Mouse (Mus musculus): ENCODE results near the gene Krt19. TPM values are rescaled to one million over a fixed set of nuclear protein-coding genes. Genes with fewer than 3 reads are reported as not detected.

Gene Krt19
- polyA plus RNA-seq, 1 experiment = 2,324 TPM

DNA sequence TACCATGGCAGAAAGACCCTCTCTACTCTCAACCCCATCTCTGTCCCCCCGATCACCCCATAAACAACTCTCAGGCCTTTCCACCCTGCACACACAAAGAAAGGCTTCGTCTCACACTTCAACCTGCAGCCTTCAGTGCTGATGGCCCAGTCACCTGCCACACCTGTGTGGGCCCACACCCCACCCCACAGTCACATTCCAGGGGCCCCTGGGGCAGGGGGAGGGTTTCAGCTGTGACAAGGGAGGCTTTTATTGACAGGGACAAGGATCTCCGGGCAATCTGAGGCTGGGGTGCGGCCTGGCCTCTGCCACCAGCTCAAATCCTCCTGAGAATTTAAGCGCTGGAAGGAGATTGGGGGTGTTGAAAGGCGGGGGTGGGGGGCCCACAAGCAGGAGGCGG, 9.7 kb downstream of the Krt19 start:
- no peaks in the 10 kb centered on the region for H3K27me3 ChIP-seq (ENCODE audit: control insufficient read depth, insufficient read depth, low read length)
- TF ChIP-seq POLR2A (IDR thresholded peaks at IDR 0.05; ENCODE audit: low read depth, low read length) (0 out of 2 replicates have a peak, but pooled peaks have one; percentile 30), CTCF (IDR thresholded peaks at IDR 0.05; ENCODE audit: extremely low read depth, insufficient read length, insufficient replicate concordance, low read depth, low read length) (no peak)
- 32% methylated on average over 7 of the region's 7 CpGs for WGBS
- H3K4me1 ChIP-seq (ENCODE audit: control insufficient read depth, insufficient read depth, insufficient read length, low read length) = peaks cover 36% of the 10 kb centered on the region
- H3K4me3 ChIP-seq (ENCODE audit: low read depth, low read length) = no peak overlapping the region
- H3K36me3 ChIP-seq (ENCODE audit: control insufficient read depth, insufficient read depth, low read length) = peaks cover 34% of the 10 kb centered on the region
- peak overlapping the region; percentile 90 for H3K27ac ChIP-seq (ENCODE audit: insufficient read depth, low read depth, low read length)

DNA sequence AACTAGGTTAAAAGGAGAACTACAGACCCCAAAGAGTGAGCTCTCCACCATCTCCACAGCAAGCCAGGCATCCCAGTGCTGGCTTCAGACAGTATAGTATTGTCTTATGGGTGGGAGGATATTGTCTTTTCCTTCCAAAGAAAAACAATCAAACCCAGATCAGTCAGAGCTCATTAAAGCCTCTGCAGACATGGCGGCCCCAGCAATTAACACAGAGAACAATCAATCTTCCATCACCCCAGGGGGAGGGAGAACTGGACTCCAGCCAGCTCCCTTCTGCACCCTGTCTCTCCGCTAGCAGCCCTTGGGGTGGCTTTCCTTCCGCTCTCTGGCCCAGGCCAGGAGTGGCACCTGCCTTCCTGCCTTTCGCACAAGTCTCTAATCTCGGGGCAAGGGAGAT, 10.8 kb downstream of the Krt19 start:
- 14% methylated on average over 5 of the region's 5 CpGs for WGBS
- no peaks in the 10 kb centered on the region for H3K27me3 ChIP-seq (ENCODE audit: control insufficient read depth, insufficient read depth, low read length)
- TF ChIP-seq POLR2A (IDR thresholded peaks at IDR 0.05; ENCODE audit: low read depth, low read length) (0 out of 2 replicates have a peak, but pooled peaks have one; percentile 15), CTCF (IDR thresholded peaks at IDR 0.05; ENCODE audit: extremely low read depth, insufficient read length, insufficient replicate concordance, low read depth, low read length) (no peak)
- peak overlapping the region; percentile 77 for H3K27ac ChIP-seq (ENCODE audit: insufficient read depth, low read depth, low read length)
- peaks cover 36% of the 10 kb centered on the region for H3K4me1 ChIP-seq (ENCODE audit: control insufficient read depth, insufficient read depth, insufficient read length, low read length)
- H3K36me3 ChIP-seq (ENCODE audit: control insufficient read depth, insufficient read depth, low read length) = peaks cover 31% of the 10 kb centered on the region
- H3K4me3 ChIP-seq (ENCODE audit: low read depth, low read length) = no peak overlapping the region

DNA sequence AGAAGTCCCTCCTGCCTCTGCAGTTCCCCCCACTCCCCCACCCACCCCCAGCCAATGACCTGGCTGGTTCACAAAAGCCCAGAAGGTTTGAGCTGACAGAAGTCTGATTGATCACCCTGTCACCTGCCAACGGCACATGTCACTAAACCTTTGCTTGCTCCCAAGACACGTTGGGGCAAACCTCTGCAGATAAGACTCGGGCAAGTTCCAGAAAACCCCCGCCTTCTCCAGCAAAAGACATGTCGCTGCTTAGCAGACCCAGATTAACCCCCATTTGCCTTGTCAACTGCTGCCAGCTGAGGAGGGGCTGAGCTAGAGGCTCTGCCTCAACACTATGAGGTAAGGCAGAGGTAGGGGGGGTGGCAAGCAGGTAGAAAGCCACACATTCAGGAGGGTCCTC, 11.9 kb downstream of the Krt19 start:
- Histone ChIP-seq H3K4me3 (ENCODE audit: low read depth, low read length) (peak overlapping the region; percentile 12; the same call in 1 of the 2 replicates), H3K27ac (ENCODE audit: insufficient read depth, low read depth, low read length) (no peak overlapping the region), H3K4me1 (ENCODE audit: control insufficient read depth, insufficient read depth, insufficient read length, low read length) (peaks cover 35% of the 10 kb centered on the region), H3K36me3 (ENCODE audit: control insufficient read depth, insufficient read depth, low read length) (peaks cover 20% of the 10 kb centered on the region), H3K27me3 (ENCODE audit: control insufficient read depth, insufficient read depth, low read length) (no peaks in the 10 kb centered on the region)
- TF ChIP-seq POLR2A (IDR thresholded peaks at IDR 0.05; ENCODE audit: low read depth, low read length) = no peak
- no peak for TF ChIP-seq CTCF (IDR thresholded peaks at IDR 0.05; ENCODE audit: extremely low read depth, insufficient read length, insufficient replicate concordance, low read depth, low read length)
- WGBS = 18% methylated on average over 5 of the region's 5 CpGs

DNA sequence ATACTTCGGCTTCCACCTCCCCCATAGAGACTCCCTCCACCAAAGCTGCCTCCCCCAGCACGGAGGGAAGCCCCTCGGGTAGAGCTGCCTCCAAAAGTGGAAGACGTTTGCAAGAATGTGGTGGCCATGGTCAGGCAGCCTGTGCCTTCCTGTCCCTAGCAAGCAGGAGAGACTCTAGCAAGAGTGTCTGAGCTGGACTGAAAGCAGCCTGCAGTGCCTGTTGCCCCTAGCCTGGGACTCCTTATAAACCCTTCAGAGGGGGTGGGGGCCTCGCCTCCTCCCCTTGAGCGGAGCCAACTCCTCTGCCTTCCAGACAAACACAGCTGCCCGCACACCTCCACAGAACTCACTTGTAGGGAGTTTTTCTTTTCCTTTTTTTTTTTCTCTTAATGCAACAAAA, 12.7 kb downstream of the Krt19 start, which contains the start of gene Krt15:
Gene Krt15 (minus strand): TSS at position 198 of the 400 bp plus-strand sequence.
- H3K36me3 ChIP-seq (ENCODE audit: control insufficient read depth, insufficient read depth, low read length) = peaks cover 12% of the 10 kb centered on the region
- H3K4me1 ChIP-seq (ENCODE audit: control insufficient read depth, insufficient read depth, insufficient read length, low read length) = peaks cover 29% of the 10 kb centered on the region
- H3K27ac ChIP-seq (ENCODE audit: insufficient read depth, low read depth, low read length) = no peak within 1 kb of the TSS
- H3K4me3 ChIP-seq (ENCODE audit: low read depth, low read length) = peak within 1 kb of the TSS; percentile 12; the same call in 1 of the 2 replicates
- no peak for TF ChIP-seq POLR2A (IDR thresholded peaks at IDR 0.05; ENCODE audit: low read depth, low read length)
- no peak for TF ChIP-seq CTCF (IDR thresholded peaks at IDR 0.05; ENCODE audit: extremely low read depth, insufficient read length, insufficient replicate concordance, low read depth, low read length)
- no peaks in the 10 kb centered on the region for H3K27me3 ChIP-seq (ENCODE audit: control insufficient read depth, insufficient read depth, low read length)
- 61% methylated on average over 7 of the region's 7 CpGs for WGBS

DNA sequence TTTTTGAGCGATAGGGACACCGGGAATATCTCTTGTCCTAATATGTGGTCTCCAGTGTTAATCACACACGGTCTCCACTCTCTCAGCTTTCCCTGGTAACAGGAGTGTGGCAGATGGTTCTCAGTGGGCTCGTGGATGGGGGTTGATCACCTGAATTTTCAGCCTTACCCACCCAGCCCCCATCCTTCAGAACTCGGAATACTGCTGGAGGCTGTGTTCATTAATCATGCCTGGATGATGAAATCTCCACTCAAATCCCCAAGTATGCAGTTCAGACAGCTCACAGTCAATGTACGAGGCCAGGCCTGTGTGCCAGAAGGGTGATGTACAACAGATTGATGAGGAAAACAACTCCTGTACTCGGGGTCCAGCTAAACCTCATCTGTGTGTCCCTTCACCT, 23.6 kb downstream of the Krt19 start:
- 85% methylated on average over 7 of the region's 7 CpGs for WGBS
- Histone ChIP-seq H3K27ac (ENCODE audit: insufficient read depth, low read depth, low read length) (no peak overlapping the region), H3K36me3 (ENCODE audit: control insufficient read depth, insufficient read depth, low read length) (no peaks in the 10 kb centered on the region), H3K4me1 (ENCODE audit: control insufficient read depth, insufficient read depth, insufficient read length, low read length) (peaks cover 11% of the 10 kb centered on the region; the same call in 1 of the 2 replicates), H3K4me3 (ENCODE audit: low read depth, low read length) (no peak overlapping the region), H3K27me3 (ENCODE audit: control insufficient read depth, insufficient read depth, low read length) (no peaks in the 10 kb centered on the region)
- no peak for TF ChIP-seq POLR2A (IDR thresholded peaks at IDR 0.05; ENCODE audit: low read depth, low read length)
- no peak for TF ChIP-seq CTCF (IDR thresholded peaks at IDR 0.05; ENCODE audit: extremely low read depth, insufficient read length, insufficient replicate concordance, low read depth, low read length)

DNA sequence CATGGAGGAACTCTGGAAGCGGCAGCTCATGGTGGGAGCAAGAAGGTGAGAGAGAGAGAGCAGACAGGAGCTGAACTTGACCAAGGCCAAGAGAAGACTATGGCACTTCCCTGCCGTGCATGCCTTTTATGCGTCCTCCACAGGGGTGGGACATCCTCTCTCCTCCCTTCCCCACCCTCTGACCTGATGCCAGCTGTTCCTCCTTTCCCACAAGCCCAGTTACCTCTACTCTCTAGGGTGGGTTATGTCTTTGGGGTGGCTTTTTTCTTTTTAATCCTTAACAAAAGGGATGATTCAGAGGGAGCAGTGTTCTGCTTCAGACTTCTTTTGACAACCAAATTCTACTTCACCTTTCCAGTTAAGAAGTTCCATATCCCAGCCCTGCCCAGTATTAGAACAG, 27.0 kb downstream of the Krt19 start, which contains the start of gene Krt13:
Gene Krt13 (minus strand): TSS at position 101 of the 400 bp plus-strand sequence.
- Histone ChIP-seq H3K27ac (ENCODE audit: insufficient read depth, low read depth, low read length) (no peak within 1 kb of the TSS), H3K4me3 (ENCODE audit: low read depth, low read length) (no peak within 1 kb of the TSS), H3K4me1 (ENCODE audit: control insufficient read depth, insufficient read depth, insufficient read length, low read length) (no peaks in the 10 kb centered on the region), H3K36me3 (ENCODE audit: control insufficient read depth, insufficient read depth, low read length) (no peaks in the 10 kb centered on the region), H3K27me3 (ENCODE audit: control insufficient read depth, insufficient read depth, low read length) (no peaks in the 10 kb centered on the region)
- 77% methylated on average over 3 of the region's 3 CpGs for WGBS
- TF ChIP-seq POLR2A (IDR thresholded peaks at IDR 0.05; ENCODE audit: low read depth, low read length) (no peak), CTCF (IDR thresholded peaks at IDR 0.05; ENCODE audit: extremely low read depth, insufficient read length, insufficient replicate concordance, low read depth, low read length) (no peak)

DNA sequence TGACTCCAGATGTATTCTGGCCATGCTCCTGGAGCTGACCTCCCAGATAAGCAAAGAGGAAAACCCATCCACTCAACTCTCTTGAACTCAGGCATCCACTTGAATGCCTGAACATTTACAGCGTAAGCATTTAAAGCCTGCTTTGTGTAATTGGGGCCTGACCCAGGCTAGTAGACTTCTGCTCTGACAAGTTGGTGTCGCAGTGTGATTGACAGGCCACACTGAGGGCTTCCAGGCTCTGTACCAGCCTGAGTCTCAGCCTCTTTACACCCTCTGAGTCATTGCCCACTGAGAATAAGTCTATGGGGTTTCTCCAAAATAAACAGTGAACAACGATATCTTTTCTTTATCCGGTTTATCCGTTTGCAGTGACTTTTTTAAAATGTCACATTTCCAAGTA, 28.1 kb downstream of the Krt19 start:
- Histone ChIP-seq H3K4me1 (ENCODE audit: control insufficient read depth, insufficient read depth, insufficient read length, low read length) (no peaks in the 10 kb centered on the region), H3K4me3 (ENCODE audit: low read depth, low read length) (no peak overlapping the region), H3K36me3 (ENCODE audit: control insufficient read depth, insufficient read depth, low read length) (no peaks in the 10 kb centered on the region), H3K27ac (ENCODE audit: insufficient read depth, low read depth, low read length) (no peak overlapping the region), H3K27me3 (ENCODE audit: control insufficient read depth, insufficient read depth, low read length) (no peaks in the 10 kb centered on the region)
- no peak for TF ChIP-seq POLR2A (IDR thresholded peaks at IDR 0.05; ENCODE audit: low read depth, low read length)
- no peak for TF ChIP-seq CTCF (IDR thresholded peaks at IDR 0.05; ENCODE audit: extremely low read depth, insufficient read length, insufficient replicate concordance, low read depth, low read length)
- 85% methylated on average over 5 of the region's 5 CpGs for WGBS
